Mouse (Mus musculus): ENCODE results near the gene Slc6a20a. TPM values are rescaled to one million over a fixed set of nuclear protein-coding genes. Genes with fewer than 3 reads are reported as not detected.
A peak's percentile ranks its signal among the peaks of the same experiment; 100 is the strongest.

Slc6a20a gene
- total and polyA plus RNA-seq, 3 experiments = not detected

DNA sequence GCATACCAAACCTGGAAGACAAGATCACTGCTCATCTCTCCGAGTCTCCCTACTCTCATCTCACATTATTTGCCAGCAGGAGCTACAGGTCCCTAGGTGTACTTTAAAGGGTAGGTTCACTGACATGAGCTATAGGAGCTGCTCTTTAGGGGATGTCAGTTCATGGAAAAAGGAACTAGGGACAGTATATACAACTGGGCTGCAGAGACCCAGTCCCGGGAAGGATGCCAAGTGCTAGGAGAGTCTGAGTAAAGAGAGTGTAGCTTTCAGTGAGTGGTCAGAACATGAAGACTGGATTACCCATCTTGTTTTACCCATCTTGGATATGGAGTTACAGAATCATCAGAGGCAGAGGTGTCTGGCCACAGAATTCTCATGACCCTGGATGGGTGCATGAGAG lies 81.3 kb downstream of the Slc6a20a start:
- Histone ChIP-seq H3K79me2 (ENCODE audit: control insufficient read depth, insufficient read depth, low read length, poor library complexity) (no peaks in the 10 kb centered on the region), H3K9me3 (replicated peaks; ENCODE audit: insufficient read depth, low read length) (no peaks in the 10 kb centered on the region), H3K4me3 (ENCODE audit: control insufficient read depth in 1 of 2, insufficient read depth in 1 of 2, low read depth in 2 of 2, low read length in 2 of 2) (no peak overlapping the region), H3K27me3 (ENCODE audit: control insufficient read depth in 1 of 2, insufficient read depth in 2 of 2, low read length in 2 of 2) (no peaks in the 10 kb centered on the region), H3K4me1 (ENCODE audit: control insufficient read depth in 1 of 2, insufficient read depth in 2 of 2, low read length in 2 of 2) (peaks cover 16 to 35% of the 10 kb centered on the region in 2 experiments), H3K9ac (ENCODE audit: control insufficient read depth, low read depth, low read length, poor library complexity, severe bottlenecking) (no peak overlapping the region), H3K27ac (ENCODE audit: control insufficient read depth, low read depth, low read length) (peak overlapping the region; percentile 87), H3K36me3 (ENCODE audit: control insufficient read depth in 1 of 2, insufficient read depth in 2 of 2, low read length in 2 of 2) (peaks cover 0 to 36% of the 10 kb centered on the region in 2 experiments; a peak in 2 of 4 replicates)
- peak; percentile 85 for DNase-seq (ENCODE audit: low read depth, low spot score)
- TF ChIP-seq ETS1 (IDR thresholded peaks at IDR 0.05; ENCODE audit: low read depth, low read length) (no peak), MXI1 (IDR thresholded peaks at IDR 0.05; ENCODE audit: low read depth, low read length) (0 out of 2 replicates have a peak, but pooled peaks have one; percentile 15), EP300 (IDR thresholded peaks at IDR 0.05; ENCODE audit: low read depth in 1 of 2, low read length in 2 of 2) (peak in 1 of 2 experiments; percentile 30; a peak in 1 of 4 replicates)

DNA sequence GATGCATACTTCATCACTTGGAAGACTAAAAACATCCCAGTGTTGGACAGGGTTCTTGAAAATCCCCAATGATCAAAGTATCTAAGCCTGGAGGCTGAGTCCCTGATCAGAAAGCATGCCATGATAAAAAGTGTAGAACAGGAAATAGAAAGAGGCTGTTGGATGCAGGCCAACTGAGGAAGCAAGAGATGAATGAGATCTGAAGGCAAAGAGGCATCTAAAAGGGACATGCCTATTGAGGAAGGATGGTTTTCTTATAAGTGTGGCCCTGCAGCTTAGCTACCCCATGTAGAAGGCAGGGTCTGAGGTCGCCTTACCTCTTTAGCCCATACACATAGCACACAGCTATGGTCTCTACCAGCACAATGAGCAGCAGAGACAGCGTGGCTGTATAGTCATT lies 81.8 kb downstream of the Slc6a20a start:
- H3K36me3 ChIP-seq (ENCODE audit: control insufficient read depth in 1 of 2, insufficient read depth in 2 of 2, low read length in 2 of 2) = peaks cover 0 to 36% of the 10 kb centered on the region in 2 experiments; a peak in 2 of 4 replicates
- peak; percentile 31; the same call in 1 of the 2 replicates for TF ChIP-seq GATA1 (IDR thresholded peaks at IDR 0.05; ENCODE audit: low read depth, low read length)
- no peak for TF ChIP-seq USF2 (IDR thresholded peaks at IDR 0.05; ENCODE audit: borderline replicate concordance in 1 of 2, insufficient read depth in 1 of 2, low read depth in 1 of 2, low read length in 2 of 2)
- TF ChIP-seq POLR2AphosphoS5 (IDR thresholded peaks at IDR 0.05; ENCODE audit: borderline replicate concordance, low read depth, low read length) = no peak
- TF ChIP-seq ETS1 (IDR thresholded peaks at IDR 0.05; ENCODE audit: low read depth, low read length) = no peak
- TF ChIP-seq GABPA (IDR thresholded peaks at IDR 0.05; ENCODE audit: low read depth, low read length) = no peak
- TF ChIP-seq MYC (IDR thresholded peaks at IDR 0.05; ENCODE audit: low read depth, low read length) = no peak
- no peak for TF ChIP-seq ZNF384 (IDR thresholded peaks at IDR 0.05; ENCODE audit: low read depth, low read length)
- no peak for TF ChIP-seq USF1 (IDR thresholded peaks at IDR 0.05; ENCODE audit: low read depth, low read length)
- 0 out of 2 replicates have a peak, but pooled peaks have one; percentile 16 for TF ChIP-seq MXI1 (IDR thresholded peaks at IDR 0.05; ENCODE audit: low read depth, low read length)
- TF ChIP-seq TBP (IDR thresholded peaks at IDR 0.05; ENCODE audit: low read depth, low read length) = no peak
- TF ChIP-seq BHLHE40 (IDR thresholded peaks at IDR 0.05; ENCODE audit: borderline replicate concordance, low read depth, low read length) = no peak
- TF ChIP-seq ZC3H11A (IDR thresholded peaks at IDR 0.05; ENCODE audit: low read depth, low read length) = no peak
- no peak for TF ChIP-seq MEF2A (IDR thresholded peaks at IDR 0.05; ENCODE audit: extremely low read depth, insufficient replicate concordance, low read depth, low read length, poor library complexity, severe bottlenecking)
- TF ChIP-seq KAT2A (conservative IDR thresholded peaks at IDR 0.05; ENCODE audit: low read depth, low read length) = no peak

More for the DNA sequence above, 81.8 kb downstream of the Slc6a20a start:
- H3K79me2 ChIP-seq (ENCODE audit: control insufficient read depth, insufficient read depth, low read length, poor library complexity) = no peaks in the 10 kb centered on the region
- DNase-seq (ENCODE audit: low read depth, low spot score) = peak; percentile 75
- peak overlapping the region; percentile 87 for H3K27ac ChIP-seq (ENCODE audit: control insufficient read depth, low read depth, low read length)
- peaks cover 16 to 35% of the 10 kb centered on the region in 2 experiments for H3K4me1 ChIP-seq (ENCODE audit: control insufficient read depth in 1 of 2, insufficient read depth in 2 of 2, low read length in 2 of 2)
- no peak overlapping the region for H3K9ac ChIP-seq (ENCODE audit: control insufficient read depth, low read depth, low read length, poor library complexity, severe bottlenecking)
- H3K27me3 ChIP-seq (ENCODE audit: control insufficient read depth in 1 of 2, insufficient read depth in 2 of 2, low read length in 2 of 2) = no peaks in the 10 kb centered on the region
- no peaks in the 10 kb centered on the region for H3K9me3 ChIP-seq (replicated peaks; ENCODE audit: insufficient read depth, low read length)
- H3K4me3 ChIP-seq (ENCODE audit: control insufficient read depth in 1 of 2, insufficient read depth in 1 of 2, low read depth in 2 of 2, low read length in 2 of 2) = no peak overlapping the region
